Mouse (Mus musculus) MEL (cell line): ENCODE results near the gene Ran. TPM values are rescaled to one million over a fixed set of nuclear protein-coding genes. Genes with fewer than 3 reads are reported as not detected.
A peak's percentile ranks its signal among the peaks of the same experiment; 100 is the strongest.

Experiments used
- DNase-seq: peaks from one replicate; pipeline ENCODE4 v3.0.0; 2011; ENCODE audit warnings: low read depth, low spot score
- H3K27ac ChIP-seq: 2 replicates; pipeline ENCODE4 v1.5.1; 2012; ENCODE audit warnings: low read depth, mild to moderate bottlenecking, control low read depth, low read length, moderate library complexity; ENCODE audit not compliant: control insufficient read depth
- H3K27me3 ChIP-seq, 2 experiments: fragments of 150-350 bp in 1 of 2; sonication (generic) in 1 of 2; 2 replicates each; pipeline ENCODE4 v1.6.1; 2012; ENCODE audit warnings: low read length in 2 of 2, mild to moderate bottlenecking in 2 of 2, improper control_type of control experiment in 1 of 2, moderate library complexity in 1 of 2; ENCODE audit not compliant: insufficient read depth in 2 of 2, control insufficient read depth in 1 of 2
- H3K36me3 ChIP-seq, 2 experiments: 2 replicates each; pipeline ENCODE4 v1.6.1; 2012 to 2014; ENCODE audit warnings: low read length in 2 of 2, improper control_type of control experiment in 1 of 2, inconsistent platforms in 1 of 2, mild to moderate bottlenecking in 1 of 2; ENCODE audit not compliant: insufficient read depth in 2 of 2, control insufficient read depth in 1 of 2
- H3K4me1 ChIP-seq, 2 experiments: fragments of 150-350 bp in 1 of 2; sonication (generic) in 1 of 2; 2 replicates each; pipeline ENCODE4 v1.6.1; 2012; ENCODE audit warnings: low read length in 2 of 2, improper control_type of control experiment in 1 of 2, mild to moderate bottlenecking in 1 of 2; ENCODE audit not compliant: insufficient read depth in 2 of 2, control insufficient read depth in 1 of 2
- H3K4me3 ChIP-seq, 2 experiments: fragments of 150-350 bp in 1 of 2; sonication (generic) in 1 of 2; 2 replicates each; pipeline ENCODE4 v1.5.1; 2012; ENCODE audit warnings: low read depth in 2 of 2, low read length in 2 of 2, mild to moderate bottlenecking in 2 of 2, moderate library complexity in 2 of 2, control low read depth in 1 of 2, improper control_type of control experiment in 1 of 2; ENCODE audit not compliant: control insufficient read depth in 1 of 2, insufficient read depth in 1 of 2
- H3K79me2 ChIP-seq: 2 replicates; pipeline ENCODE4 v1.6.1; 2012; ENCODE audit warnings: mild to moderate bottlenecking, low read length, moderate library complexity; ENCODE audit not compliant: control insufficient read depth, poor library complexity, insufficient read depth
- H3K9ac ChIP-seq: 2 replicates; pipeline ENCODE4 v1.6.1; 2012; ENCODE audit warnings: low read depth, mild to moderate bottlenecking, control low read depth, low read length, moderate library complexity; ENCODE audit not compliant: control insufficient read depth, poor library complexity, severe bottlenecking
- H3K9me3 ChIP-seq: fragments of 150-350 bp; sonication (generic); replicated peaks from 2 replicates; pipeline ENCODE4 v1.6.1; 2012; ENCODE audit warnings: mild to moderate bottlenecking, low read length, improper control_type of control experiment, moderate library complexity; ENCODE audit not compliant: insufficient read depth
- CHD1 ChIP-seq: IDR thresholded peaks from 2 replicates; pipeline ENCODE4 v1.6.1; 2012; ENCODE audit warnings: low read depth, mild to moderate bottlenecking, inconsistent platforms, low read length, improper control_type of control experiment
- CHD2 ChIP-seq: IDR thresholded peaks from 2 replicates; pipeline ENCODE4 v1.6.1; 2011; ENCODE audit warnings: low read length, improper control_type of control experiment
- CTCF ChIP-seq, 3 experiments: IDR thresholded peaks in 2 of 3; conservative IDR thresholded peaks in 1 of 3; 2 replicates each; pipeline ENCODE4 v1.5.1; 2011 to 2012; ENCODE audit warnings: low read length in 3 of 3, low read depth in 2 of 3, mild to moderate bottlenecking in 2 of 3, improper control_type of control experiment in 1 of 3, inconsistent platforms in 1 of 3, mixed read lengths in 1 of 3, moderate library complexity in 1 of 3; ENCODE audit not compliant: control insufficient read depth in 1 of 3, insufficient read depth in 1 of 3, poor library complexity in 1 of 3, severe bottlenecking in 1 of 3
- ELF1 ChIP-seq: IDR thresholded peaks from 2 replicates; pipeline ENCODE4 v1.6.1; 2014; ENCODE audit warnings: low read depth, mild to moderate bottlenecking, inconsistent platforms, low read length, improper control_type of control experiment, moderate library complexity
- ETS1 ChIP-seq: IDR thresholded peaks from 2 replicates; pipeline ENCODE4 v1.6.1; 2012; ENCODE audit warnings: low read depth, mild to moderate bottlenecking, inconsistent platforms, low read length, improper control_type of control experiment, moderate library complexity
- GABPA ChIP-seq: IDR thresholded peaks from 2 replicates; pipeline ENCODE4 v1.6.1; 2012; ENCODE audit warnings: low read depth, mild to moderate bottlenecking, inconsistent platforms, low read length, improper control_type of control experiment, moderate library complexity
- HCFC1 ChIP-seq: IDR thresholded peaks from 2 replicates; pipeline ENCODE4 v1.6.1; 2012; ENCODE audit warnings: low read depth, mild to moderate bottlenecking, inconsistent platforms, low read length, improper control_type of control experiment, moderate library complexity
- MAFK ChIP-seq: IDR thresholded peaks from 2 replicates; pipeline ENCODE4 v1.6.1; 2011; ENCODE audit warnings: low read depth, mild to moderate bottlenecking, low read length, improper control_type of control experiment, borderline replicate concordance
- MAX ChIP-seq: IDR thresholded peaks from 2 replicates; pipeline ENCODE4 v1.6.1; 2011; ENCODE audit warnings: low read length, improper control_type of control experiment
- MAZ ChIP-seq: IDR thresholded peaks from 2 replicates; pipeline ENCODE4 v1.6.1; 2012; ENCODE audit warnings: low read depth, mild to moderate bottlenecking, inconsistent platforms, low read length, improper control_type of control experiment
- MXI1 ChIP-seq: IDR thresholded peaks from 2 replicates; pipeline ENCODE4 v1.6.1; 2011; ENCODE audit warnings: mild to moderate bottlenecking, low read depth, low read length, improper control_type of control experiment
- MYB ChIP-seq: IDR thresholded peaks from 2 replicates; pipeline ENCODE4 v1.6.1; 2011; ENCODE audit warnings: mild to moderate bottlenecking, low read depth, low read length, improper control_type of control experiment
- MYC ChIP-seq: IDR thresholded peaks from 2 replicates; pipeline ENCODE4 v1.6.1; 2011; ENCODE audit warnings: low read depth, mild to moderate bottlenecking, low read length, improper control_type of control experiment, moderate library complexity
- NELFE ChIP-seq: IDR thresholded peaks from 2 replicates; pipeline ENCODE4 v1.6.1; 2011; ENCODE audit warnings: low read depth, low read length, improper control_type of control experiment
- NRF1 ChIP-seq: IDR thresholded peaks from 2 replicates; pipeline ENCODE4 v1.6.1; 2014; ENCODE audit warnings: low read depth, mild to moderate bottlenecking, inconsistent platforms, low read length, improper control_type of control experiment, moderate library complexity; ENCODE audit not compliant: poor library complexity, insufficient read depth, severe bottlenecking
- POLR2A ChIP-seq, 2 experiments: IDR thresholded peaks; 2 replicates each; pipeline ENCODE4 v1.6.1; 2011 to 2012; ENCODE audit warnings: low read length in 2 of 2, mild to moderate bottlenecking in 2 of 2, control low read depth in 1 of 2, improper control_type of control experiment in 1 of 2, low read depth in 1 of 2, moderate library complexity in 1 of 2; ENCODE audit not compliant: control insufficient read depth in 1 of 2, insufficient read depth in 1 of 2, poor library complexity in 1 of 2
- POLR2AphosphoS2 ChIP-seq: IDR thresholded peaks from 2 replicates; pipeline ENCODE4 v1.6.1; 2011; ENCODE audit warnings: low read length, improper control_type of control experiment
- POLR2AphosphoS5 ChIP-seq: IDR thresholded peaks from 2 replicates; pipeline ENCODE4 v1.6.1; 2012; ENCODE audit warnings: low read depth, borderline replicate concordance, mild to moderate bottlenecking, inconsistent platforms, low read length, moderate library complexity, mixed read lengths
- RAD21 ChIP-seq: IDR thresholded peaks from 2 replicates; pipeline ENCODE4 v1.6.1; 2011; ENCODE audit warnings: mild to moderate bottlenecking, low read depth, low read length, improper control_type of control experiment
- RCOR1 ChIP-seq: IDR thresholded peaks from 2 replicates; pipeline ENCODE4 v1.6.1; 2012; ENCODE audit warnings: low read depth, mild to moderate bottlenecking, inconsistent platforms, low read length, improper control_type of control experiment
- SIN3A ChIP-seq: IDR thresholded peaks from 2 replicates; pipeline ENCODE4 v1.6.1; 2012; ENCODE audit warnings: low read length, improper control_type of control experiment, inconsistent platforms
- TAL1 ChIP-seq: IDR thresholded peaks from 2 replicates; pipeline ENCODE4 v1.6.1; 2012; ENCODE audit warnings: mild to moderate bottlenecking, inconsistent platforms, low read length, moderate library complexity, mixed read lengths
- TBP ChIP-seq: IDR thresholded peaks from 2 replicates; pipeline ENCODE4 v1.8.0; 2011; ENCODE audit warnings: low read depth, low read length, improper control_type of control experiment
- TCF12 ChIP-seq: IDR thresholded peaks from 2 replicates; pipeline ENCODE4 v1.6.1; 2014; ENCODE audit warnings: low read depth, mild to moderate bottlenecking, inconsistent platforms, low read length, improper control_type of control experiment, moderate library complexity
- USF1 ChIP-seq: IDR thresholded peaks from 2 replicates; pipeline ENCODE4 v1.6.1; 2014; ENCODE audit warnings: low read depth, mild to moderate bottlenecking, inconsistent platforms, low read length, improper control_type of control experiment, moderate library complexity
- USF2 ChIP-seq, 2 experiments: IDR thresholded peaks; 2 replicates each; pipeline ENCODE4 v1.6.1; 2011 to 2012; ENCODE audit warnings: improper control_type of control experiment in 2 of 2, low read length in 2 of 2, borderline replicate concordance in 1 of 2, inconsistent platforms in 1 of 2, low read depth in 1 of 2, mild to moderate bottlenecking in 1 of 2; ENCODE audit not compliant: insufficient read depth in 1 of 2
- ZC3H11A ChIP-seq: IDR thresholded peaks from 2 replicates; pipeline ENCODE4 v1.6.1; 2012; ENCODE audit warnings: low read depth, mild to moderate bottlenecking, inconsistent platforms, low read length, improper control_type of control experiment
- ZKSCAN1 ChIP-seq: IDR thresholded peaks from 2 replicates; pipeline ENCODE4 v1.6.1; 2012; ENCODE audit warnings: low read depth, mild to moderate bottlenecking, inconsistent platforms, low read length, improper control_type of control experiment, moderate library complexity
- ZMIZ1 ChIP-seq: IDR thresholded peaks from 2 replicates; pipeline ENCODE4 v1.6.1; 2012; ENCODE audit warnings: low read depth, mild to moderate bottlenecking, inconsistent platforms, low read length, improper control_type of control experiment, moderate library complexity
- ZNF384 ChIP-seq: IDR thresholded peaks from 2 replicates; pipeline ENCODE4 v1.6.1; 2012; ENCODE audit warnings: low read depth, mild to moderate bottlenecking, inconsistent platforms, low read length, improper control_type of control experiment
- polyA plus RNA-seq, 2 experiments: library from polyadenylated mRNA; stranded (reverse) in 1 of 2; unstranded in 1 of 2; fragments of >175 nt in 1 of 2; fragments of >200 nt in 1 of 2; gene quantifications; 2 replicates each; pipeline versions ENCODE4 v1.2.1 to v1.2.4; 2012; ENCODE audit warnings: low replicate concordance in 2 of 2, low read depth in 1 of 2; ENCODE audit not compliant: insufficient read length in 2 of 2, insufficient read depth in 1 of 2, missing spikeins in 1 of 2
- total RNA-seq: library from RNA; depleted of rRNA; stranded (reverse); fragments of 300-350 nt; gene quantifications from 2 replicates; pipeline ENCODE4 v1.2.3, GENCODE M21; 2012

Ran gene
- total and polyA plus RNA-seq, 3 experiments: 91.6 to 2,479 (median 950) TPM

DNA sequence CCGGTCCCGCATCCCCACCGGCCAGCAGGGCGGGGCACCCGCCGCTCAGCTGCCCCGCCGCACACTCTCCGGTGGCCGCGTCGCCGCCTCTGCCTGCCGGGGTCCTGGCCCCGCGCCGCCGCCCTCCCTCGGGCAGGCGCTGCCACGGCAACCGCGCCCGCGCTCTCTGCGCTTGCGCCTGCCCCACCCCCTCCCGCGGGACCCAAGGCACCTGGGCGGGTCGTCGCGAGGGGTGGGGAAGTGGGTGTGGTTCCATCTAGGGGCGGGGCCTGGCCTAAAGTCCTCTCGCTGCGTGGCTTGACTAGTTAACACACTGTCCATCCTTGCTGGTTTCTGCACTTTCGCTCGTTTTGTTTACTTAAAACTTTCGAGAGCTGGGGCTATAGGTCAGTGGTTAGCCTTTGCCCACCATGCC lies 11.4 kb upstream of the Ran start, which contains the start of gene Stx2:
TSS of gene Stx2 (minus strand) at position 163 of the 415 bp plus-strand sequence.
- H3K27ac ChIP-seq: peak within 1 kb of the TSS; percentile 98
- peaks cover 2 to 38% of the 10 kb centered on the region in 2 experiments; a peak in 2 of 4 replicates for H3K36me3 ChIP-seq
- peak within 1 kb of the TSS; percentile 99 for H3K9ac ChIP-seq
- no peaks in the 10 kb centered on the region for H3K9me3 ChIP-seq
- TF ChIP-seq ZNF384 (no peak; the same call in 1 of the 2 replicates), MXI1 (peak; percentile 43; the same call in 1 of the 2 replicates), RAD21 (no peak), POLR2A (IDR thresholded peaks at IDR 0.05; ENCODE audit: control insufficient read depth in 1 of 2, insufficient read depth in 1 of 2, low read depth in 1 of 2, low read length in 2 of 2, poor library complexity in 1 of 2) (peak; percentile 72 to 80), NELFE (peak; percentile 68), CTCF (IDR thresholded peaks at IDR 0.05 in 2 of 3, conservative IDR thresholded peaks at IDR 0.05 in 1 of 3; ENCODE audit: control insufficient read depth in 1 of 3, insufficient read depth in 1 of 3, low read depth in 2 of 3, low read length in 3 of 3, poor library complexity in 1 of 3, severe bottlenecking in 1 of 3) (no peak), TBP (peak; percentile 57; the same call in 1 of the 2 replicates), NRF1 (peak; percentile 95), HCFC1 (peak; percentile 58; the same call in 1 of the 2 replicates), ETS1 (peak; percentile 28; the same call in 1 of the 2 replicates), CHD1 (no peak), MAX (0 out of 2 replicates have a peak, but pooled peaks have one; percentile 50), MYC (0 out of 2 replicates have a peak, but pooled peaks have one; percentile 28), MAFK (no peak), ZKSCAN1 (no peak), ELF1 (peak; percentile 73), POLR2AphosphoS2 (peak; percentile 51; the same call in 1 of the 2 replicates), TAL1 (no peak), MAZ (peak; percentile 54; the same call in 1 of the 2 replicates), TCF12 (peak; percentile 56; the same call in 1 of the 2 replicates), RCOR1 (0 out of 2 replicates have a peak, but pooled peaks have one; percentile 20)
- H3K4me3 ChIP-seq: peak within 1 kb of the TSS; percentile 95 to 98
- peaks cover 39% of the 10 kb centered on the region for H3K79me2 ChIP-seq
- peak; percentile 92 for DNase-seq
- no peaks in the 10 kb centered on the region for H3K27me3 ChIP-seq
- peaks cover 8 to 55% of the 10 kb centered on the region in 2 experiments for H3K4me1 ChIP-seq

DNA sequence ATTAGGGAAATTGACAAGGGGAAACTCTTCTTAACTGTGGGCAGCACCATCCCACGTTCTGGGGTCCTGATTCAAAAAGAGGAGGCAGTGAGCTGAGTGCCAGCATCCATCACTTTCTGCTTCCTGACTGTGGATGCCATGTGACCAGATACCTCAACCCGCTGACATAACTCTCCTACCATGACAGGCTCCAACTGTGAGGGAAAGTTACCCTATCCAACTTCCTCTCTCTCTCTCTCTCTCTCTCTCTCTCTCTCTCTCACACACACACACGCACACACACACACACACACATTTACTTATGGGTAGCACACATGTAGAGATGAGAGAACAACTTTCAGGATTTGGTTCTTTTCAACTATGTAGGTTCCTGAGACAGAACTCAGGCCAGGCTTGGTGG lies 10.3 kb upstream of the Ran start:
- Histone ChIP-seq H3K27ac (peak overlapping the region; percentile 50), H3K36me3 (peaks cover under 1 to 34% of the 10 kb centered on the region in 2 experiments; a peak in 2 of 4 replicates), H3K79me2 (peaks cover 35% of the 10 kb centered on the region), H3K9me3 (no peaks in the 10 kb centered on the region), H3K4me3 (peak overlapping the region; percentile 9 to 24; a peak in 3 of 4 replicates), H3K4me1 (peaks cover 8 to 50% of the 10 kb centered on the region in 2 experiments), H3K27me3 (no peaks in the 10 kb centered on the region), H3K9ac (peak overlapping the region; percentile 45)
- DNase-seq: peak; percentile 81
- no peak for TF ChIP-seq ZMIZ1
- peak; percentile 74 for TF ChIP-seq MAX
- TF ChIP-seq MAZ: no peak
- TF ChIP-seq GABPA: no peak
- no peak for TF ChIP-seq NRF1
- TF ChIP-seq ETS1: peak; percentile 71
- TF ChIP-seq TAL1: no peak
- no peak for TF ChIP-seq CHD2
- no peak for TF ChIP-seq TCF12
- TF ChIP-seq MYB: no peak
- 0 out of 2 replicates have a peak, but pooled peaks have one; percentile 44 for TF ChIP-seq ELF1
- no peak for TF ChIP-seq POLR2AphosphoS2
- no peak for TF ChIP-seq ZKSCAN1
- TF ChIP-seq POLR2AphosphoS5: no peak
- TF ChIP-seq USF2 (IDR thresholded peaks at IDR 0.05; ENCODE audit: borderline replicate concordance in 1 of 2, insufficient read depth in 1 of 2, low read depth in 1 of 2, low read length in 2 of 2): no peak; a peak in 1 of 4 replicates
- peak; percentile 57 for TF ChIP-seq SIN3A
- TF ChIP-seq ZC3H11A: no peak
- TF ChIP-seq USF1: peak; percentile 85
